Mouse (Mus musculus) kidney, embryonic 16.5 days (tissue): ENCODE results near the gene Maml3. TPM values are rescaled to one million over a fixed set of nuclear protein-coding genes. Genes with fewer than 3 reads are reported as not detected.
A peak's percentile ranks its signal among the peaks of the same experiment; 100 is the strongest.

ENCODE experiments used
- ATAC-seq: fragments of 200-750 bp; cut with Nextera tagmentation; 2 replicates; pipeline ENCODE4 v1.8.0; 2017; ENCODE audit warnings: moderate TSS enrichment; ENCODE audit not compliant: low FRiP score, low TSS enrichment
- H3K27ac ChIP-seq: fragments of 300-500 bp; sonication (generic); 2 replicates; pipeline ENCODE4 v1.5.1; 2014; ENCODE audit warnings: low read length
- H3K27me3 ChIP-seq: fragments of 300-500 bp; sonication (generic); 2 replicates; pipeline ENCODE4 v1.6.1; 2014; ENCODE audit warnings: low read length, control low read depth, mixed read lengths; ENCODE audit not compliant: insufficient read depth
- H3K36me3 ChIP-seq: fragments of 300-500 bp; sonication (generic); 2 replicates; pipeline ENCODE4 v1.6.1; 2014; ENCODE audit warnings: low read length, control low read depth, mixed read lengths; ENCODE audit not compliant: insufficient read depth
- H3K4me1 ChIP-seq: fragments of 300-500 bp; sonication (generic); 2 replicates; pipeline ENCODE4 v1.6.1; 2014; ENCODE audit warnings: low read length, control low read depth, mixed read lengths; ENCODE audit not compliant: insufficient read depth
- H3K4me2 ChIP-seq: fragments of 300-500 bp; sonication (generic); replicated peaks from 2 replicates; pipeline ENCODE4 v1.6.1; 2014; ENCODE audit warnings: low read depth, low read length
- H3K4me3 ChIP-seq: fragments of 300-500 bp; sonication (generic); 2 replicates; pipeline ENCODE4 v1.5.1; 2014; ENCODE audit warnings: mild to moderate bottlenecking, low read length
- H3K9ac ChIP-seq: fragments of 300-500 bp; sonication (generic); replicated peaks from 2 replicates; pipeline ENCODE4 v1.6.1; 2014; ENCODE audit warnings: low read length
- H3K9me3 ChIP-seq: fragments of 300-500 bp; sonication (generic); 2 replicates; pipeline ENCODE4 v1.6.1; 2016; ENCODE audit warnings: low read length, control low read depth
- WGBS: fragments of 180-500 bp; shearing (Covaris S2); extraction: QIAGEN DNeasy Blood & Tissue Kit; methylation state at CpG from one replicate; pipeline ENCODE4 v1.1.7; 2014; 5-methylcytosine and 5-hydroxymethylcytosine counted together
- polyA plus RNA-seq: library from polyadenylated mRNA; unstranded; fragments of >200 nt; fragmentation: Nextera tagmentation; extraction: Ambion mirVana; gene quantifications from 2 replicates; pipeline ENCODE4 v1.2.1, GENCODE M21; 2015

The Maml3 gene
- polyA plus RNA-seq, 1 experiment from 2014 or later: 6.7 TPM

- Histone ChIP-seq H3K4me1 (peaks cover 40% of the 10 kb centered on the region), H3K4me3 (no peak overlapping the region), H3K27ac (peak overlapping the region; percentile 90), H3K4me2 (no peak overlapping the region), H3K9me3 (no peaks in the 10 kb centered on the region), H3K27me3 (no peaks in the 10 kb centered on the region), H3K9ac (no peak overlapping the region; the same call in 1 of the 2 replicates), H3K36me3 (no peaks in the 10 kb centered on the region)
- ATAC-seq: no peak
- WGBS: 81% methylated on average over 17 of the region's 17 CpGs
These were observed 356.2 kb downstream of the Maml3 start for GRCm38 (mm10) chr3:51748436-51749376.

- no peak for ATAC-seq
- Histone ChIP-seq H3K9ac (no peak overlapping the region), H3K36me3 (no peaks in the 10 kb centered on the region; the same call in 1 of the 2 replicates), H3K4me2 (no peak overlapping the region), H3K4me1 (peaks cover 38% of the 10 kb centered on the region), H3K4me3 (no peak overlapping the region), H3K27ac (no peak overlapping the region), H3K9me3 (no peaks in the 10 kb centered on the region), H3K27me3 (no peaks in the 10 kb centered on the region)
- WGBS: 60% methylated on average over 8 of the region's 8 CpGs
These were observed 358.1 kb downstream of the Maml3 start for GRCm38 (mm10) chr3:51746816-51747215.

DNA sequence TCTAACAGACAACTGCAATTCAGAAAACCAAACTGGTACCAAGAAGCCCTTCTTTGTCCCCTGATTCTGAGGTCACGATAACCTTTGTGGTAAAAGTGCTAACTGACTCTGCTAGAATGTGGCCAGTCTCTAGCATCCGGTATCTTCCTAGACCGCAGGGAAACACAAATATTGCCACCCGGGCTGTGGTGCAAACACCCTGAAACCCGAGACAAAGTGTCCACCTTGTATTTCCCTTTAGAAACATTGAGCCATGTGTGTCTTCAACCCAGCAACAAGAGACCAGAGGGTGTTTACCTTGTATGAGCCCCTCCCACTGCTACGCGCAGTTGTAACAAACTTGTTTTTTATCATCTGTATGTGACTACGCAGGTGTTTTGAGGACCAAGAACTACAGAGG, 359.7 kb downstream of the Maml3 start:
- Histone ChIP-seq H3K4me1 (peaks cover 39% of the 10 kb centered on the region), H3K27ac (peak overlapping the region; percentile 78)
- 66% methylated on average over 8 of the region's 8 CpGs for WGBS

DNA sequence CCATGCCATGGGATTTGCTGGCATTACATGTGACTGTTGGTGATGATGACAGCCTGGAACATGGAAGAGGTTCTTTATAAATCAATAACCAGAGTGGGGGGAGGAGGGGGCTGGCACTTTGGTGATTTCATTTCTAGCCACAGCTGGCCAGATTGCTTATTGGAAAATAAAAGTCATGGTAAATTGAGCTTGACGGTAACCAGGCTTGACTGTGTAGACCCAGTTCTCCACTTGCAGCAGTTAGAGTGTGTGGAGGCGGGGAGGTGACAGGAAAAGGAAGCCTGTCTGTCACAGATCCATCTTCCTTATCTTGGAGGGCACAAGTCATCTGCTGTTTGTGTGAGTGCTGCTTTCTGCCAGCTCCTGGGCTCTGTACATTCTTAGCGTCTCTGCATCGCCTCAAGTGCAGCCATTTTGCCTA, 360.5 kb downstream of the Maml3 start:
- H3K4me2 ChIP-seq: no peak overlapping the region
- no peak overlapping the region; the same call in 1 of the 2 replicates for H3K9ac ChIP-seq
- peaks cover 35% of the 10 kb centered on the region for H3K4me1 ChIP-seq
- H3K27me3 ChIP-seq: no peaks in the 10 kb centered on the region
- ATAC-seq: peak; percentile 49
- H3K36me3 ChIP-seq: no peaks in the 10 kb centered on the region; the same call in 1 of the 2 replicates
- no peaks in the 10 kb centered on the region for H3K9me3 ChIP-seq
- H3K4me3 ChIP-seq: no peak overlapping the region
- WGBS: 44% methylated on average over 4 of the region's 4 CpGs
- H3K27ac ChIP-seq: peak overlapping the region; percentile 78

More for the DNA sequence above, 359.7 kb downstream of the Maml3 start:
- H3K27me3 ChIP-seq: no peaks in the 10 kb centered on the region
- no peaks in the 10 kb centered on the region; the same call in 1 of the 2 replicates for H3K36me3 ChIP-seq
- H3K9me3 ChIP-seq: no peaks in the 10 kb centered on the region
- no peak overlapping the region for H3K4me2 ChIP-seq
- no peak for ATAC-seq
- H3K9ac ChIP-seq: no peak overlapping the region
- no peak overlapping the region for H3K4me3 ChIP-seq

- 89% methylated on average over 6 of the region's 6 CpGs for WGBS
- Histone ChIP-seq H3K4me3 (no peak overlapping the region), H3K36me3 (no peaks in the 10 kb centered on the region; the same call in 1 of the 2 replicates), H3K27me3 (no peaks in the 10 kb centered on the region), H3K4me2 (no peak overlapping the region), H3K9ac (no peak overlapping the region), H3K4me1 (peaks cover 47% of the 10 kb centered on the region), H3K9me3 (no peaks in the 10 kb centered on the region), H3K27ac (no peak overlapping the region)
- ATAC-seq: no peak
These were observed 362.5 kb downstream of the Maml3 start for GRCm38 (mm10) chr3:51742405-51742804.

- H3K9ac ChIP-seq: no peak overlapping the region
- no peak overlapping the region for H3K4me3 ChIP-seq
- H3K4me1 ChIP-seq: peaks cover 48% of the 10 kb centered on the region
- H3K36me3 ChIP-seq: no peaks in the 10 kb centered on the region; the same call in 1 of the 2 replicates
- no peaks in the 10 kb centered on the region for H3K9me3 ChIP-seq
- no peak overlapping the region for H3K27ac ChIP-seq
- H3K4me2 ChIP-seq: no peak overlapping the region
- 58% methylated on average over 10 of the region's 10 CpGs for WGBS
- ATAC-seq: no peak; the same call in 1 of the 2 replicates
- no peaks in the 10 kb centered on the region for H3K27me3 ChIP-seq
These were observed 363.1 kb downstream of the Maml3 start for GRCm38 (mm10) chr3:51741824-51742223.

- H3K36me3 ChIP-seq: no peaks in the 10 kb centered on the region; the same call in 1 of the 2 replicates
- H3K9ac ChIP-seq: peak overlapping the region; percentile 61; the same call in 1 of the 2 replicates
- H3K4me1 ChIP-seq: peaks cover 47% of the 10 kb centered on the region
- H3K9me3 ChIP-seq: no peaks in the 10 kb centered on the region
- no peak overlapping the region for H3K4me3 ChIP-seq
- no peak for ATAC-seq
- no peaks in the 10 kb centered on the region for H3K27me3 ChIP-seq
- no peak overlapping the region for H3K4me2 ChIP-seq
- H3K27ac ChIP-seq: peak overlapping the region; percentile 90
These were observed 365.1 kb downstream of the Maml3 start for GRCm38 (mm10) chr3:51739835-51740112.

- ATAC-seq: peak; percentile 84
- no peak overlapping the region for H3K4me3 ChIP-seq
- H3K27me3 ChIP-seq: no peaks in the 10 kb centered on the region
- peaks cover 42% of the 10 kb centered on the region for H3K4me1 ChIP-seq
- no peaks in the 10 kb centered on the region; the same call in 1 of the 2 replicates for H3K36me3 ChIP-seq
- H3K27ac ChIP-seq: peak overlapping the region; percentile 90
- no peaks in the 10 kb centered on the region for H3K9me3 ChIP-seq
- 5% methylated on average over 12 of the region's 12 CpGs for WGBS
- peak overlapping the region; percentile 26; the same call in 1 of the 2 replicates for H3K4me2 ChIP-seq
- H3K9ac ChIP-seq: peak overlapping the region; percentile 61
These were observed 365.6 kb downstream of the Maml3 start for GRCm38 (mm10) chr3:51739049-51739834.

GRCm38 (mm10) chr3:51733685-51734084, 371.2 kb downstream of the Maml3 start:
- peaks cover 16% of the 10 kb centered on the region for H3K4me1 ChIP-seq
- H3K4me3 ChIP-seq: no peak overlapping the region
- no peak for ATAC-seq
- no peaks in the 10 kb centered on the region for H3K36me3 ChIP-seq
- WGBS: 86% methylated on average over 3 of the region's 3 CpGs
- H3K9me3 ChIP-seq: no peaks in the 10 kb centered on the region
- no peak overlapping the region for H3K27ac ChIP-seq
- H3K9ac ChIP-seq: no peak overlapping the region
- no peaks in the 10 kb centered on the region for H3K27me3 ChIP-seq
- no peak overlapping the region for H3K4me2 ChIP-seq
